Mouse (Mus musculus): ENCODE measurements around the gene Timm10. TPM values are rescaled to one million over a fixed set of nuclear protein-coding genes. Genes with fewer than 3 reads are reported as not detected.

Gene Timm10
- polyA plus RNA-seq, 1 experiment: 28.5 TPM

DNA sequence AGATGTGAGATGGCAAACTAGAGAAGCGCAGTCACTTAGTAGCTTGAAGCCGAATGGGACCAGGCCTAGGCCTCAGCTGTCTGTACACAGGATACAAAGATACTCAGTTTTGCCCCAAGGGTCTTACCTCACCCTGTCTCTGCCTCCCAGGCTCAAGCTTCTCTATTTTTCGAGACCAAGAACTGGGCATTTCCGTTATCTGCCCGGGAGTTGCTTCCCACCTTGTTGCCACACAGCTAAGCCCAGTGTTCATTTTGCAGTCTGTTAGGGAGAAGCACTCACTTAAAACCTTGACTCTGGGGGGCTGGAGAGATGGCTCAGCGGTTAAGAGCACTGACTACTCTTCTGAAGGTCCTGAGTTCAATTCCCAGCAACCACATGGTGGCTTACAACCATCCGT is 22.8 kb upstream of the Timm10 start:
- H3K4me3 ChIP-seq (ENCODE audit: control insufficient read depth, low read depth, low read length): no peak overlapping the region
- peaks cover 1% of the 10 kb centered on the region for H3K4me1 ChIP-seq (ENCODE audit: control insufficient read depth, insufficient read depth, low read length)
- TF ChIP-seq CTCF (IDR thresholded peaks at IDR 0.05; ENCODE audit: control insufficient read depth, insufficient read depth, insufficient replicate concordance, low read depth, low read length) (no peak), POLR2A (IDR thresholded peaks at IDR 0.05; ENCODE audit: control insufficient read depth, low read depth, low read length) (no peak)
- no peak overlapping the region for H3K27ac ChIP-seq (ENCODE audit: control insufficient read depth, insufficient read depth, low read depth, low read length)
- no peaks in the 10 kb centered on the region for H3K36me3 ChIP-seq (ENCODE audit: control insufficient read depth, insufficient read depth, low read length)
- H3K27me3 ChIP-seq (ENCODE audit: control insufficient read depth, insufficient read depth, low read length): no peaks in the 10 kb centered on the region

DNA sequence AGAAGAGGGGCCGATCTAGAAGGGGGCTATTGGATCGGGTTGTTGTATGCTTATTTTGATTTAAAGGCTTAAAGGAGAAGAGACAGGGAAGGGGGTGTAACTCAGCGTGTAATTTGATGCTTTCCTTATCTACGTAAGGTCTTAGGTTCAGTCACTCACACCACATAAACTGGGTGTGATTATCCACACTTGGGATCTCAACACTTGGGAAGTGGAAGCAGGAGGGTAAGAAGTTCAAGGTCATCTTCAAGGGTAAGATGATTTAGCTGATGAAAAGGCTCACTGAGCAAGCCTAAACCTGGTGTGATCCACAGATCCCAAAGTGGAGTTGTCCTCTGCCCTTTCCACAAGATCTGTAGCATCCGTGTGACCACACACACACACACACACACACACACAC is 20.3 kb upstream of the Timm10 start:
- Histone ChIP-seq H3K27me3 (ENCODE audit: control insufficient read depth, insufficient read depth, low read length) (no peaks in the 10 kb centered on the region), H3K36me3 (ENCODE audit: control insufficient read depth, insufficient read depth, low read length) (no peaks in the 10 kb centered on the region), H3K4me1 (ENCODE audit: control insufficient read depth, insufficient read depth, low read length) (peaks cover 6% of the 10 kb centered on the region), H3K4me3 (ENCODE audit: control insufficient read depth, low read depth, low read length) (no peak overlapping the region), H3K27ac (ENCODE audit: control insufficient read depth, insufficient read depth, low read depth, low read length) (no peak overlapping the region)
- TF ChIP-seq POLR2A (IDR thresholded peaks at IDR 0.05; ENCODE audit: control insufficient read depth, low read depth, low read length) (no peak), CTCF (IDR thresholded peaks at IDR 0.05; ENCODE audit: control insufficient read depth, insufficient read depth, insufficient replicate concordance, low read depth, low read length) (no peak)

DNA sequence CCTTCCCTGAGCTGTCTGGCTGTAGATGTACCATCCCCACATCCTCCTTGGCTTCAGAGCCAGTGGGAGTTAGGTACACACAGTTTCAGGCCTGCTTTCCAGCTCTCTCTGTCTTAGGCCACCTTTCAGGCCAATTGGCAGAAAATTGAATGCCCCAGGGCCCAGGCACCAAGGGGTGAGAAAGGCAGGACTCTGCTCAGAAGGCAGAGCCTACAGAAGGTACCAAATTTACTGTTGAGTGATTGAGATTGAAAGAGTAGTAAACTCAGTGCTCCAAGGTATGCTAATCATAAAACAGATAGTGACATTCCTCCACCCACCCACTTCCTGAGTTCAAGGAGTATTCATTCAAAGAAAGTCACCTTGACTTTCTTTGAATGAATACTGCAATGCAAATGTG is 17.5 kb upstream of the Timm10 start:
- peaks cover 10% of the 10 kb centered on the region for H3K4me1 ChIP-seq (ENCODE audit: control insufficient read depth, insufficient read depth, low read length)
- TF ChIP-seq CTCF (IDR thresholded peaks at IDR 0.05; ENCODE audit: control insufficient read depth, insufficient read depth, insufficient replicate concordance, low read depth, low read length): no peak
- TF ChIP-seq POLR2A (IDR thresholded peaks at IDR 0.05; ENCODE audit: control insufficient read depth, low read depth, low read length): no peak
- H3K36me3 ChIP-seq (ENCODE audit: control insufficient read depth, insufficient read depth, low read length): no peaks in the 10 kb centered on the region
- no peak overlapping the region for H3K4me3 ChIP-seq (ENCODE audit: control insufficient read depth, low read depth, low read length)
- no peaks in the 10 kb centered on the region for H3K27me3 ChIP-seq (ENCODE audit: control insufficient read depth, insufficient read depth, low read length)
- H3K27ac ChIP-seq (ENCODE audit: control insufficient read depth, insufficient read depth, low read depth, low read length): no peak overlapping the region

DNA sequence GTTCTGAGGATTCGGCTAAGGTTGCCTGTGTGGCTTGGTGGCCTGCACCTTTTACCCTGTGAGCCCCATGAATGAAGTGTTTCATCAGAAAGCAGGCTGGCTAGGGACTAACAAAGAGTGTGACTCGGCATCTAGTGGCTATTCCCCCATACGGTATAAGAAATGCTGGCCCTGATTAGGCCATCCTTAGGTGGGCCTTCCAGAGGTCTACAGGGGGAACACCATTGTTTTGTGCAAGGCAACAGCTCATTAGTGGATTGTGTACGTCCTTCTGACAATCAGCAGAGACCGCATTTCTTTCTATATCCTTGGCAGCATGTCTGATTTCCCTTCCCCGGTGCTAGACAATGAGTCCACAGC is 16.3 kb upstream of the Timm10 start:
- H3K4me1 ChIP-seq (ENCODE audit: control insufficient read depth, insufficient read depth, low read length): peaks cover 10% of the 10 kb centered on the region
- no peaks in the 10 kb centered on the region for H3K36me3 ChIP-seq (ENCODE audit: control insufficient read depth, insufficient read depth, low read length)
- H3K27me3 ChIP-seq (ENCODE audit: control insufficient read depth, insufficient read depth, low read length): no peaks in the 10 kb centered on the region; the same call in 1 of the 2 replicates
- no peak overlapping the region for H3K27ac ChIP-seq (ENCODE audit: control insufficient read depth, insufficient read depth, low read depth, low read length)
- H3K4me3 ChIP-seq (ENCODE audit: control insufficient read depth, low read depth, low read length): no peak overlapping the region
- TF ChIP-seq POLR2A (IDR thresholded peaks at IDR 0.05; ENCODE audit: control insufficient read depth, low read depth, low read length) (no peak), CTCF (IDR thresholded peaks at IDR 0.05; ENCODE audit: control insufficient read depth, insufficient read depth, insufficient replicate concordance, low read depth, low read length) (no peak)

DNA sequence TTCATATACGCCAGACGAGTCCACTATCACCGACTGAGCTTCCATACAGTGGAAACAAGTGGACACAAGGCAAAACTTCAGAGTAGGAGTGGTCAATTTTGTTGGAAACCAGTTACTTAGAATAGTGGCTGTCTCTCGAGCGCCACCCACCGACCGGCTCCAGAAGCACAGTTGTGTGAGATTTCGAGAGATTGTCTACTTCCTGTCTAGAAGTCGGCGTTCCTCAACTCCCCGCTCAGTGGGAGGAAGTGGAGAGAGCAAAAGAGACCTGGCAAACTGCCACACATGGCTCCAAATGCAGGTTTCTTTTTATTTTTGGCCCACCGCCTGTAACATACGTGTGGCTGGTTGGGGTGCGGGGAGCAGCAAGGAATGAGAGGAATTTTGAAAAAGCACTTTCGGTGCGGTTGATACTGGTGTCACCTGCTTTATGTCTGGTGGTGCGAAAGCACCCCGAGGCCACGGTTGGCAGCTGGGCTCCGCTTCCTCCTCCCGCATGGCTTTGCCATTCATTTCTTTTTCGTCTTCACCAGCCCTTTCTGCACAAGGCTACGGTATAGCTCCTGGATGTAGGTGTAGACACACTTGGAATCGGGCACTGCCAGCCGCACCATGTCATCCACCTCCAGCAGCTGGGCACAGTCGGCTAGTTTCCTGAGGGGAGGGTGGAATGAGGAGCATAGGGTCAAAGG is 15.8 kb upstream of the Timm10 start:
- H3K36me3 ChIP-seq (ENCODE audit: control insufficient read depth, insufficient read depth, low read length): no peaks in the 10 kb centered on the region
- peak overlapping the region; percentile 44 for H3K4me3 ChIP-seq (ENCODE audit: control insufficient read depth, low read depth, low read length)
- TF ChIP-seq POLR2A (IDR thresholded peaks at IDR 0.05; ENCODE audit: control insufficient read depth, low read depth, low read length): no peak
- TF ChIP-seq CTCF (IDR thresholded peaks at IDR 0.05; ENCODE audit: control insufficient read depth, insufficient read depth, insufficient replicate concordance, low read depth, low read length): peak; percentile 83; the same call in 1 of the 2 replicates
- no peak overlapping the region for H3K27ac ChIP-seq (ENCODE audit: control insufficient read depth, insufficient read depth, low read depth, low read length)
- H3K27me3 ChIP-seq (ENCODE audit: control insufficient read depth, insufficient read depth, low read length): no peaks in the 10 kb centered on the region; the same call in 1 of the 2 replicates
- H3K4me1 ChIP-seq (ENCODE audit: control insufficient read depth, insufficient read depth, low read length): peaks cover 10% of the 10 kb centered on the region

DNA sequence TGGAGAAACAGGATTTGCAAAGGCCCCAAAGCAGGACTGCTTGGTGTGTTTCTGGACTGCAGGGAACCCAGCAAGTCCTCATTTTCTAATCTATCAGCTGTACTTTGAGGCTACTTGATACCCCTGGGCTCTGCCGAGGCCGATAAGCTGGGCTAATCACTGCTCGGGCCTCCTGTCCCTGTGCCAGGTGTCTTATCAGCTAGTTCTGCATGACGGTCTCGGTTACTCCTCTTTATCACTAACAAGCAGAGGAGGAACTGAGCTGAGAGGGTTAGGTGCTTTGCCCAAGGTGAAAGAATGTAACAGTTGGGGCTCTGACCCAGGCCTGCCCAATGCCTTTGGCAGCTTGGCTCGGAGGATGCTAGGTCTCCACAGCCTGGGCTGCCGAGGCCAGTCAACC is 14.9 kb upstream of the Timm10 start:
- no peaks in the 10 kb centered on the region; the same call in 1 of the 2 replicates for H3K27me3 ChIP-seq (ENCODE audit: control insufficient read depth, insufficient read depth, low read length)
- no peak overlapping the region for H3K27ac ChIP-seq (ENCODE audit: control insufficient read depth, insufficient read depth, low read depth, low read length)
- peaks cover 10% of the 10 kb centered on the region for H3K4me1 ChIP-seq (ENCODE audit: control insufficient read depth, insufficient read depth, low read length)
- no peaks in the 10 kb centered on the region for H3K36me3 ChIP-seq (ENCODE audit: control insufficient read depth, insufficient read depth, low read length)
- no peak overlapping the region for H3K4me3 ChIP-seq (ENCODE audit: control insufficient read depth, low read depth, low read length)
- no peak for TF ChIP-seq POLR2A (IDR thresholded peaks at IDR 0.05; ENCODE audit: control insufficient read depth, low read depth, low read length)
- no peak for TF ChIP-seq CTCF (IDR thresholded peaks at IDR 0.05; ENCODE audit: control insufficient read depth, insufficient read depth, insufficient replicate concordance, low read depth, low read length)

DNA sequence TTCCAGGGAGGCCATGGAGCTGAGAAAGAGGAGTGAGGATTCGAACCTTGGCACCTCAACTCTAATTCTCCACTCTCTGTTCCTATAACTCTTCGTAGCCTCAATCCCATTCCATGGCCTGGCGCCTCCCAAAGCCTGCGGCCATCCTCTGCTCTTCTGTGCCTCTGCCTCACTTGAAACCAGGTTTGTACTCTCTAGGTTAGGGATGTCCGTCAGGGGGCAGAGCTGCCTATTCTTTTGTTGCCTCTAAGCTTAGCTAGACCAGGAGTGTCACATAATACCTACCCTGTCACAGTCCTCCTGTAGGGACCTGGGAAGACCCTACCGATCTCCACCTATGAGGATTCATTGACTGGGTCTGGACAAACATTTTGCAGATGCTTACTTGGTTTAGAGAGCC is 14.1 kb upstream of the Timm10 start:
- Histone ChIP-seq H3K27me3 (ENCODE audit: control insufficient read depth, insufficient read depth, low read length) (no peaks in the 10 kb centered on the region; the same call in 1 of the 2 replicates), H3K4me1 (ENCODE audit: control insufficient read depth, insufficient read depth, low read length) (peaks cover 10% of the 10 kb centered on the region), H3K27ac (ENCODE audit: control insufficient read depth, insufficient read depth, low read depth, low read length) (no peak overlapping the region), H3K4me3 (ENCODE audit: control insufficient read depth, low read depth, low read length) (no peak overlapping the region), H3K36me3 (ENCODE audit: control insufficient read depth, insufficient read depth, low read length) (no peaks in the 10 kb centered on the region)
- TF ChIP-seq CTCF (IDR thresholded peaks at IDR 0.05; ENCODE audit: control insufficient read depth, insufficient read depth, insufficient replicate concordance, low read depth, low read length): no peak
- no peak for TF ChIP-seq POLR2A (IDR thresholded peaks at IDR 0.05; ENCODE audit: control insufficient read depth, low read depth, low read length)

Measured in testis, adult 2 months (tissue).